Mouse (Mus musculus) E14TG2a.4 (cell line): Measurements from ENCODE around the gene Nudt6.

Experiments used
- H3K27me3 ChIP-seq: 2 replicates; pipeline ENCODE4 v1.6.1; 2014; ENCODE audit warnings: low read length, control low read depth; ENCODE audit not compliant: insufficient read depth
- H3K36me3 ChIP-seq: 2 replicates; pipeline ENCODE4 v1.6.1; 2014; ENCODE audit warnings: low read length, control low read depth; ENCODE audit not compliant: insufficient read depth
- H3K4me1 ChIP-seq: replicated peaks from 2 replicates; pipeline ENCODE4 v1.6.1; 2014; ENCODE audit warnings: low read depth, low read length, control low read depth
- H3K4me3 ChIP-seq: replicated peaks from 2 replicates; pipeline ENCODE4 v1.5.1; 2014; ENCODE audit warnings: mild to moderate bottlenecking, low read length
- H3K9me3 ChIP-seq: 2 replicates; pipeline ENCODE4 v1.6.1; 2014; ENCODE audit warnings: low read length, control low read depth
- CTCF ChIP-seq: conservative IDR thresholded peaks from 2 replicates; pipeline ENCODE4 v1.5.1; 2014; ENCODE audit warnings: low read length
- NANOG ChIP-seq: IDR thresholded peaks from 2 replicates; pipeline ENCODE4 v1.6.1; 2014; ENCODE audit warnings: borderline replicate concordance, low read length, mixed read lengths
- POU5F1 ChIP-seq: IDR thresholded peaks from 2 replicates; pipeline ENCODE4 v1.6.1; 2014; ENCODE audit warnings: low read length, borderline replicate concordance

Gene Nudt6

DNA sequence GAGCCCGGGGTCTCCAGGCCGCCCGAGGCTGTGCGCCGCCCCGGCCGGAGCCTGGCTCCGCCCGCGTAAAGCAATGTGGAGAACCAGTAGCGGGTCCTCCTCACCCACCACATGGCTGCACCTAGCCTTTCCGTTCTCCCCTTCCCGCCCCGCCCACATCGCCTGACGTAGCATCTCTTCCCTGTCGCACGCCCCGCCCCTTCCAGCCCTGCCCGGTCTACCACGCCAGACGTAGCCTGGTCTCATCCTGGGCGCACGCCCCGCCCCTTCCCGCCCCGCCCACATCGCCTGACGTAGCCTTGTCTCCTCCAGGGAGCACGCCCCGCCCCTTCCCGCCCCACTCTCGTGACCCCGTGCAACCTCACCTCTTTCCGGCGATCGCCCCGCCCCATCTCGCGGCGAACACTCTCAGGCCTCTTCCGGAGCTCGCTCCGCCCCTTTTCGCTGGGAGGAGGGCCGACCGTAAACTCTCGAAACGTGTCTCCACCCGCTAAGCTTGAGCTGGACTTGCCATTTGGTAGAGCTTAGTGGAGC, 486 bp downstream of the Nudt6 start, which contains the start of gene Spata5:
Gene Spata5 (plus strand): TSS at position 439 of the 534 bp plus-strand sequence.
- peak within 1 kb of the TSS; percentile 96 for H3K4me3 ChIP-seq
- TF ChIP-seq CTCF = no peak
- no peak for TF ChIP-seq NANOG
- no peak for TF ChIP-seq POU5F1
- H3K36me3 ChIP-seq = peaks cover 16% of the 10 kb centered on the region
- no peaks in the 10 kb centered on the region for H3K27me3 ChIP-seq
- peaks cover 36% of the 10 kb centered on the region for H3K4me1 ChIP-seq
- no peaks in the 10 kb centered on the region for H3K9me3 ChIP-seq

DNA sequence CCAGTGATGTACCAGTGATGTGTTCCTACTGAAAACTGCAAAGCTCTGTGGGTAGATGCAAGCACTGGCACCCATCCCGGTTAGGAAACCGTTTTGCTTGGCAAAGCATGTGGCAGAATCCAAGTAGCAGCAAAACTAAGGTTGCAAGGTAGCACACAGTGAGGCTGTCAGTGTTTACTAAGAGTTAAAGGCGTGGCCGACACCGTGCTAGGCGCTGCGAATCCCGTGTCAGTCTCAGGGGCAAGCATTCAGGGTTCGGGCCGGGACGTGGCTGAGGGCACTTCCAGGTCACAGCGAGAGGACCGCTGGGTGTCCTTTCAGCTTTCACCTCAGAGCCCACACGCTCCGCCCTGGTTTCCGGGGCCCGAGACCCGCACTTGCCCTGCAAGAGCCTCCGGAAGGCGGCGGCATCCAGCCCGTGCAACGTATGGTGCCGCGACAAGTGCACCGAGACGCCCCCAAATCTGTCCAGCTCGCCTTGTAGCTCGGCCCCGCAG, 1.0 kb downstream of the Nudt6 start:
- H3K36me3 ChIP-seq = peaks cover 12% of the 10 kb centered on the region
- H3K4me1 ChIP-seq = peaks cover 36% of the 10 kb centered on the region
- H3K27me3 ChIP-seq = no peaks in the 10 kb centered on the region
- no peaks in the 10 kb centered on the region for H3K9me3 ChIP-seq
- TF ChIP-seq NANOG (no peak), POU5F1 (no peak), CTCF (no peak)
- H3K4me3 ChIP-seq = peak overlapping the region; percentile 96

- TF ChIP-seq CTCF (no peak), NANOG (no peak), POU5F1 (no peak)
- Histone ChIP-seq H3K4me3 (peak overlapping the region; percentile 96), H3K4me1 (peaks cover 34% of the 10 kb centered on the region), H3K27me3 (no peaks in the 10 kb centered on the region), H3K9me3 (no peaks in the 10 kb centered on the region), H3K36me3 (peaks cover 5% of the 10 kb centered on the region)
Measured at GRCm38 (mm10) chr3:37418341-37418740, 1.7 kb downstream of the Nudt6 start.

- Histone ChIP-seq H3K4me1 (peaks cover 10% of the 10 kb centered on the region), H3K4me3 (no peak overlapping the region), H3K36me3 (no peaks in the 10 kb centered on the region), H3K9me3 (no peaks in the 10 kb centered on the region), H3K27me3 (no peaks in the 10 kb centered on the region)
- TF ChIP-seq CTCF (peak; percentile 59), NANOG (no peak), POU5F1 (no peak)
Measured at GRCm38 (mm10) chr3:37414413-37414960, 5.5 kb downstream of the Nudt6 start.

- H3K9me3 ChIP-seq = no peaks in the 10 kb centered on the region
- peaks cover 6% of the 10 kb centered on the region for H3K4me1 ChIP-seq
- H3K4me3 ChIP-seq = no peak overlapping the region
- TF ChIP-seq CTCF (no peak), POU5F1 (no peak), NANOG (no peak)
- H3K36me3 ChIP-seq = no peaks in the 10 kb centered on the region
- H3K27me3 ChIP-seq = no peaks in the 10 kb centered on the region
Measured at GRCm38 (mm10) chr3:37413446-37413845, 6.6 kb downstream of the Nudt6 start.

GRCm38 (mm10) chr3:37407598-37407997, 12.4 kb downstream of the Nudt6 start:
- H3K4me1 ChIP-seq = no peaks in the 10 kb centered on the region
- H3K9me3 ChIP-seq = no peaks in the 10 kb centered on the region
- no peaks in the 10 kb centered on the region for H3K27me3 ChIP-seq
- H3K4me3 ChIP-seq = no peak overlapping the region
- H3K36me3 ChIP-seq = no peaks in the 10 kb centered on the region
- no peak for TF ChIP-seq NANOG
- TF ChIP-seq POU5F1 = no peak
- TF ChIP-seq CTCF = no peak

- Histone ChIP-seq H3K36me3 (no peaks in the 10 kb centered on the region), H3K27me3 (no peaks in the 10 kb centered on the region), H3K4me1 (no peaks in the 10 kb centered on the region), H3K9me3 (no peaks in the 10 kb centered on the region), H3K4me3 (no peak overlapping the region)
- TF ChIP-seq CTCF (no peak), NANOG (no peak), POU5F1 (no peak)
Measured at GRCm38 (mm10) chr3:37401729-37402610, 18.0 kb downstream of the Nudt6 start.

DNA sequence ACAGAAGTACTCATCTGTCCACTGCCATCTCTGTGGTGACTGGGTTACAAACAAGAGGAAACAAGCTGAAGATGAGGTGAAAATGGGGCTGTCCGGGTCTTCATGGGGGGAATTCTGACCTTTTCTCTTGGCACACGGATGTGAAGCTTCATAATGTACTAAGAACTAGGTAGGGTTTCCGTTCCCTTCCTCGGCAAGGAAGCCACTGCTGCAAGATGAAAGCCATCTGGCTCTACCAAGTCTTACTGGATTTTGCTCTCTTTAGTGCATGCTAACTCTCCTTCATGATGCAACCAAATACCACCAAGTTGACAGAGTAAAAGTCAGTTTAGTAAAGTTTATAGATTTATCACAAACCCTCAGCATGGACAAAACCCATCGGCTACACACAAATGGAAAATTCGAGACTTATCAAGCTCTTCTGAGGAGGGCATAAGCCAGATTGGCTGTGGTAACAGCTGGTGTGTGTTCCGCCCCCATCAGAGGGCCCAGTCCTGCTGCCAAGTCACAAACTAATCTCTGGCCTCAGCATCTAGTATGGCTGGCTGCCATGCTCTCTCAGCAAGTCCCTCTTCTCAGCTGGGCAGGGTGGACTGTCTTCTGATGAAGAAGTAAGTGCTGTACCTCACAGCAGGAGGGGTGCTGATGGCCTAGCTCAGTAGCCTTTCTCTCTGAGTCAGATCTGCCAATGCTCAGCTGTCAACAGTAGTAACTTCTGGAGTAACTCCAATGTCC, 21.2 kb downstream of the Nudt6 start:
- no peaks in the 10 kb centered on the region for H3K36me3 ChIP-seq
- no peaks in the 10 kb centered on the region for H3K4me1 ChIP-seq
- no peaks in the 10 kb centered on the region for H3K27me3 ChIP-seq
- TF ChIP-seq POU5F1 (no peak), NANOG (no peak), CTCF (no peak)
- no peak overlapping the region for H3K4me3 ChIP-seq
- H3K9me3 ChIP-seq = no peaks in the 10 kb centered on the region
